Mouse (Mus musculus) ovary, postnatal 36 days (tissue): ENCODE data around the gene Sptbn4.

ENCODE experiments used
- DNase-seq: peaks from one replicate; pipeline ENCODE4 v3.0.0; 2022; ENCODE audit warnings: low spot score, mixed read lengths

Sptbn4 gene

GRCm38 (mm10) chr7:27474490-27474954, 27.0 kb upstream of the Sptbn4 start:
- peak; percentile 98 for DNase-seq

- DNase-seq: no peak
Measured at GRCm38 (mm10) chr7:27473835-27474489, 26.5 kb upstream of the Sptbn4 start.

GRCm38 (mm10) chr7:27473156-27473834, 25.8 kb upstream of the Sptbn4 start, which contains the start of gene Sertad3:
Gene Sertad3 (plus strand): TSS chr7:27473768.
- peak; percentile 100 for DNase-seq

- DNase-seq: no peak
Measured at GRCm38 (mm10) chr7:27472596-27472995, 25.1 kb upstream of the Sptbn4 start.

GRCm38 (mm10) chr7:27471390-27472120, 24.1 kb upstream of the Sptbn4 start:
- DNase-seq: no peak

GRCm38 (mm10) chr7:27467648-27468047, 20.2 kb upstream of the Sptbn4 start:
- no peak for DNase-seq

GRCm38 (mm10) chr7:27460477-27460876, 13.0 kb upstream of the Sptbn4 start:
- DNase-seq: no peak

GRCm38 (mm10) chr7:27459640-27460039, 12.2 kb upstream of the Sptbn4 start:
- DNase-seq: no peak

- DNase-seq: no peak
Measured at GRCm38 (mm10) chr7:27458614-27459013, 11.1 kb upstream of the Sptbn4 start.

GRCm38 (mm10) chr7:27455273-27455672, 7.8 kb upstream of the Sptbn4 start:
- no peak for DNase-seq

- DNase-seq: no peak
Measured at GRCm38 (mm10) chr7:27454461-27455121, 7.1 kb upstream of the Sptbn4 start.

GRCm38 (mm10) chr7:27452206-27452770, 4.8 kb upstream of the Sptbn4 start:
- no peak for DNase-seq

GRCm38 (mm10) chr7:27451359-27451758, 3.9 kb upstream of the Sptbn4 start:
- no peak for DNase-seq

- peak; percentile 56 for DNase-seq
Measured at GRCm38 (mm10) chr7:27449256-27449862, 1.9 kb upstream of the Sptbn4 start.

GRCm38 (mm10) chr7:27448421-27449206, 1.1 kb upstream of the Sptbn4 start:
- no peak for DNase-seq

- DNase-seq: no peak
Measured at GRCm38 (mm10) chr7:27446521-27447418, 716 bp downstream of the Sptbn4 start.

- no peak for DNase-seq
Measured at GRCm38 (mm10) chr7:27446051-27446450, 1.4 kb downstream of the Sptbn4 start.

- DNase-seq: no peak
Measured at GRCm38 (mm10) chr7:27440014-27440413, 7.5 kb downstream of the Sptbn4 start.

- no peak for DNase-seq
Measured at GRCm38 (mm10) chr7:27437544-27437943, 9.9 kb downstream of the Sptbn4 start.

- no peak for DNase-seq
Measured at GRCm38 (mm10) chr7:27433794-27434193, 13.7 kb downstream of the Sptbn4 start.
